10 mouse cellular contexts compared by ENCODE assay signal in genomic region chr12:85956251-85956650, GRCm38 (mm10).
DNase-seq lines count a peak whose midpoint lies in the region; ATAC-seq and TF ChIP-seq lines count a peak whose summit lies in the region.
"Had no signal": no experiment of that assay in that cellular context is flagged by ENCODE, and none has a peak within 500 bp of the region (broad histone marks: within the 10 kb centered on the region; RNA-seq: fewer than 3 reads in every experiment).

No protein-coding gene starts in this region.

- H3ac ChIP-seq in C2C12 (ENCODE audit: control insufficient read depth, insufficient read length, low read depth): peak overlapping the region; percentile 35

- WGBS in limb, embryonic 15.5 days: 59% methylated on average over 6 of the region's 6 CpGs
- WGBS in hindbrain, embryonic 12.5 days: 84% methylated on average over 6 of the region's 6 CpGs

- H3K79me3 ChIP-seq in C2C12 (ENCODE audit: low read depth): peaks cover 3% of the 10 kb centered on the region

- no peak overlapping the region for H3K4me2 ChIP-seq in limb, embryonic 15.5 days
- no peak overlapping the region for H3K4me2 ChIP-seq in hindbrain, embryonic 12.5 days (replicated peaks)
- H3K4me2 ChIP-seq: liver, embryonic 13.5 days had no signal

- peaks cover 4% of the 10 kb centered on the region for H3K36me3 ChIP-seq in C2C12 (ENCODE audit: control insufficient read depth, insufficient read depth)
- H3K36me3 ChIP-seq in limb, embryonic 15.5 days: 0 out of 2 replicates have a peak, but pooled peaks cover 2% of the 10 kb centered on the region
- H3K36me3 ChIP-seq in hindbrain, embryonic 12.5 days: 0 out of 2 replicates have a peak, but pooled peaks cover 6% of the 10 kb centered on the region

- peaks cover 7% of the 10 kb centered on the region for H3K79me2 ChIP-seq in C2C12 (ENCODE audit: control insufficient read depth, insufficient read depth)

- no peaks in the 10 kb centered on the region for H3K27me3 ChIP-seq in C2C12 (ENCODE audit: control insufficient read depth, insufficient read depth, insufficient read length)
- H3K27me3 ChIP-seq in limb, embryonic 15.5 days: no peaks in the 10 kb centered on the region
- no peaks in the 10 kb centered on the region for H3K27me3 ChIP-seq in hindbrain, embryonic 12.5 days
- H3K27me3 ChIP-seq: liver, embryonic 13.5 days had no signal

- H3K27ac ChIP-seq in layer of hippocampus, adult 2 months: peak overlapping the region; percentile 90
- H3K27ac ChIP-seq in limb, embryonic 15.5 days: peak overlapping the region; percentile 11; the same call in 1 of the 2 replicates
- H3K27ac ChIP-seq in hindbrain, embryonic 12.5 days: no peak overlapping the region
- H3K27ac ChIP-seq: liver, embryonic 13.5 days; macrophage had no signal

- no peak for TF ChIP-seq CTCF in C2C12 (IDR thresholded peaks at IDR 0.05; ENCODE audit: control insufficient read depth, insufficient read depth, insufficient read length)
- TF ChIP-seq CTCF in layer of hippocampus, adult 2 months (conservative IDR thresholded peaks at IDR 0.05): no peak

- no peak for ATAC-seq in limb, embryonic 15.5 days (ENCODE audit: insufficient number of reproducible peaks, low FRiP score, low TSS enrichment, low read depth)
- ATAC-seq in hindbrain, embryonic 12.5 days (ENCODE audit: low FRiP score): no peak
- ATAC-seq: activated CD4-positive, CD25-positive, alpha-beta regulatory T cell, adult 4 months had no signal

- peaks cover 22% of the 10 kb centered on the region for H3K4me1 ChIP-seq in limb, embryonic 15.5 days
- H3K4me1 ChIP-seq in hindbrain, embryonic 12.5 days: peaks cover 6% of the 10 kb centered on the region; the same call in 1 of the 2 replicates
- H3K4me1 ChIP-seq: liver, embryonic 13.5 days had no signal

- peak; percentile 71 for DNase-seq in 3T3-L1 (ENCODE audit: low read depth, low spot score)
- peak; percentile 59 to 87 for DNase-seq in layer of hippocampus, adult 2 months (ENCODE audit: low spot score in 2 of 2)
- DNase-seq in cerebellum, postnatal 14 days: no peak
- no peak for DNase-seq in embryo, embryonic 9.5 days (ENCODE audit: extremely low spot score)
- DNase-seq: liver, embryonic 13.5 days had no signal

- H3K9ac ChIP-seq in limb, embryonic 15.5 days: no peak overlapping the region
- H3K9ac ChIP-seq in hindbrain, embryonic 12.5 days: no peak overlapping the region
- H3K9ac ChIP-seq: liver, embryonic 13.5 days had no signal

- H3K4me3 ChIP-seq in C2C12 (ENCODE audit: insufficient read depth, poor library complexity, severe bottlenecking): no peak overlapping the region
- peak overlapping the region; percentile 28; the same call in 1 of the 2 replicates for H3K4me3 ChIP-seq in layer of hippocampus, adult 2 months
- no peak overlapping the region for H3K4me3 ChIP-seq in limb, embryonic 15.5 days
- H3K4me3 ChIP-seq in hindbrain, embryonic 12.5 days: no peak overlapping the region
- H3K4me3 ChIP-seq: liver, embryonic 13.5 days had no signal

- no peaks in the 10 kb centered on the region for H3K9me3 ChIP-seq in limb, embryonic 15.5 days
- H3K9me3 ChIP-seq in hindbrain, embryonic 12.5 days (replicated peaks): no peaks in the 10 kb centered on the region
- H3K9me3 ChIP-seq: liver, embryonic 13.5 days had no signal

TF ChIP-seq in C2C12, 6 proteins besides CTCF, POLR2A, EP300 and RAD21:
- TF ChIP-seq CEBPB (IDR thresholded peaks at IDR 0.05; ENCODE audit: low read depth) (no peak), FOSL1 (IDR thresholded peaks at IDR 0.05; ENCODE audit: insufficient read depth, low read length, poor library complexity, severe bottlenecking) (no peak), MYOG (IDR thresholded peaks at IDR 0.05; ENCODE audit: control insufficient read depth, extremely low read depth, insufficient read length) (no peak), MAX (IDR thresholded peaks at IDR 0.05) (no peak), MYOD1 (IDR thresholded peaks at IDR 0.05; ENCODE audit: control insufficient read depth, insufficient read length, low read depth) (no peak), USF1 (IDR thresholded peaks at IDR 0.05; ENCODE audit: low read depth) (no peak)

Comparison
In these comparisons a context has a peak if more than half of its experiments do, and no peak if none do; other contexts are left out.
1. DNase-seq: peak in 3T3-L1 (single experiment) and layer of hippocampus, adult 2 months (2 of 2); none in cerebellum, postnatal 14 days (0 of 2) and embryo, embryonic 9.5 days (single experiment).